Mouse (Mus musculus) A20 (cell line): ENCODE measurements around the gene Aurkc.
"Not testable (repeated sequence)": the region's sequence is repeated elsewhere in the genome, so short reads cannot be mapped to it uniquely, and the experiment has no call there.

Experiments
- DNase-seq: peaks from one replicate; pipeline ENCODE4 v3.0.0-alpha.2; 2011; ENCODE audit warnings: low read depth, low spot score

Gene Aurkc

GRCm38 (mm10) chr7:6995251-6995650, at the start of gene Aurkc:
Gene Aurkc (plus strand): TSS chr7:6995300.
- not testable (repeated sequence) for DNase-seq

GRCm38 (mm10) chr7:6948061-6948460, 47.0 kb upstream of the Aurkc start:
- not testable (repeated sequence) for DNase-seq

- DNase-seq: no peak
Measured at GRCm38 (mm10) chr7:6956576-6956975, 38.5 kb upstream of the Aurkc start.

GRCm38 (mm10) chr7:6958574-6958973, 36.5 kb upstream of the Aurkc start:
- DNase-seq: no peak

- DNase-seq: no peak
Measured at GRCm38 (mm10) chr7:6973566-6973965, 21.5 kb upstream of the Aurkc start.

- DNase-seq: no peak
Measured at GRCm38 (mm10) chr7:6976890-6977289, 18.2 kb upstream of the Aurkc start.

- DNase-seq: not testable (repeated sequence)
Measured at GRCm38 (mm10) chr7:6998914-6999313, 3.8 kb downstream of the Aurkc start.

- not testable (repeated sequence) for DNase-seq
Measured at GRCm38 (mm10) chr7:7005441-7005840, 10.3 kb downstream of the Aurkc start.

GRCm38 (mm10) chr7:7027445-7027844, 32.3 kb downstream of the Aurkc start:
- no peak for DNase-seq

- DNase-seq: not testable (repeated sequence)
Measured at GRCm38 (mm10) chr7:7049659-7050320, 54.7 kb downstream of the Aurkc start.
